In genomic region chr13:48159020-48159910, GRCm38 (mm10) we compare ENCODE assay signal across 8 mouse cellular contexts.
DNase-seq lines count a peak whose midpoint lies in the region; ATAC-seq and TF ChIP-seq lines count a peak whose summit lies in the region.
"Had no signal": no experiment of that assay in that cellular context is flagged by ENCODE, and none has a peak within 500 bp of the region (broad histone marks: within the 10 kb centered on the region; RNA-seq: fewer than 3 reads in every experiment).

No protein-coding gene starts in this region.

- H3K27ac ChIP-seq in ES-Bruce4 (ENCODE audit: insufficient read depth, low read length) = no peak overlapping the region
- no peak overlapping the region for H3K27ac ChIP-seq in ES-E14 (ENCODE audit: insufficient read depth, low read depth, low read length, poor library complexity, severe bottlenecking)
- H3K27ac ChIP-seq in forebrain, embryonic 13.5 days = peak overlapping the region; percentile 85
- H3K27ac ChIP-seq in midbrain, embryonic 10.5 days (replicated peaks) = peak overlapping the region; percentile 83
- H3K27ac ChIP-seq in layer of hippocampus, adult 2 months = no peak overlapping the region; the same call in 1 of the 2 replicates

- TF ChIP-seq CTCF in ES-Bruce4 (IDR thresholded peaks at IDR 0.05; ENCODE audit: low read depth, low read length) = no peak
- TF ChIP-seq CTCF in layer of hippocampus, adult 2 months (conservative IDR thresholded peaks at IDR 0.05) = no peak

- H3K36me3 ChIP-seq in ES-Bruce4 (ENCODE audit: control insufficient read depth, insufficient read depth, low read length, poor library complexity, severe bottlenecking) (no peaks in the 10 kb centered on the region), ES-E14 (ENCODE audit: control insufficient read depth, insufficient read depth, low read length, poor library complexity, severe bottlenecking) (no peaks in the 10 kb centered on the region)
- H3K36me3 ChIP-seq in forebrain, embryonic 13.5 days (ENCODE audit: poor library complexity, severe bottlenecking) = no peaks in the 10 kb centered on the region
- no peaks in the 10 kb centered on the region for H3K36me3 ChIP-seq in midbrain, embryonic 10.5 days

- H3K9ac ChIP-seq in ES-Bruce4 (ENCODE audit: low read depth, poor library complexity, severe bottlenecking) (peak overlapping the region; percentile 2; the same call in 1 of the 2 replicates), ES-E14 (ENCODE audit: insufficient read depth, low read depth, low read length, poor library complexity, severe bottlenecking) (no peak overlapping the region)
- H3K9ac ChIP-seq in forebrain, embryonic 13.5 days = peak overlapping the region; percentile 30

- peak overlapping the region; percentile 12; the same call in 1 of the 2 replicates for H3K4me3 ChIP-seq in ES-Bruce4 (ENCODE audit: low read depth, low read length)
- peak overlapping the region in 1 of 2 experiments; percentile 12; a peak in 3 of 4 replicates for H3K4me3 ChIP-seq in ES-E14 (ENCODE audit: insufficient read depth in 1 of 2, low read depth in 1 of 2, low read length in 2 of 2, poor library complexity in 1 of 2, severe bottlenecking in 1 of 2)
- H3K4me3 ChIP-seq in forebrain, embryonic 13.5 days = peak overlapping the region; percentile 17
- peak overlapping the region; percentile 32 for H3K4me3 ChIP-seq in midbrain, embryonic 10.5 days
- no peak overlapping the region; the same call in 1 of the 2 replicates for H3K4me3 ChIP-seq in layer of hippocampus, adult 2 months

- no peaks in the 10 kb centered on the region for H3K27me3 ChIP-seq in ES-Bruce4 (ENCODE audit: control insufficient read depth, insufficient read depth, low read length, poor library complexity, severe bottlenecking)
- no peaks in the 10 kb centered on the region for H3K27me3 ChIP-seq in forebrain, embryonic 13.5 days
- H3K27me3 ChIP-seq in midbrain, embryonic 10.5 days (ENCODE audit: low read depth, poor library complexity, severe bottlenecking) = no peaks in the 10 kb centered on the region

- ATAC-seq in forebrain, embryonic 13.5 days = peak; percentile 68; the same call in 1 of the 2 replicates

- peak; percentile 24 for DNase-seq in ES-E14 (ENCODE audit: low read depth, low spot score)
- peak; percentile 72 for DNase-seq in midbrain, embryonic 10.5 days (ENCODE audit: low spot score)
- DNase-seq in gastrocnemius, postnatal 10 days = no peak
- no peak for DNase-seq in gastrocnemius, adult 8-10 months (ENCODE audit: low spot score in 2 of 2)
- no peak for DNase-seq in layer of hippocampus, adult 2 months (ENCODE audit: low spot score in 2 of 2)
- DNase-seq: thymus, adult 2 months had no signal

- H3K9me3 ChIP-seq in ES-Bruce4 (replicated peaks; ENCODE audit: control insufficient read depth, insufficient read depth, low read length, poor library complexity, severe bottlenecking) = no peaks in the 10 kb centered on the region
- H3K9me3 ChIP-seq in ES-E14 (ENCODE audit: control insufficient read depth, insufficient read depth, low read depth, low read length) = no peaks in the 10 kb centered on the region
- no peaks in the 10 kb centered on the region for H3K9me3 ChIP-seq in forebrain, embryonic 13.5 days (replicated peaks)
- no peaks in the 10 kb centered on the region for H3K9me3 ChIP-seq in midbrain, embryonic 10.5 days (replicated peaks)

- H3K4me1 ChIP-seq in ES-Bruce4 (ENCODE audit: control insufficient read depth, insufficient read depth, low read length) (peaks cover 3% of the 10 kb centered on the region), ES-E14 (ENCODE audit: control insufficient read depth in 2 of 2, insufficient read depth in 2 of 2, low read length in 2 of 2, poor library complexity in 1 of 2) (peaks cover 17 to 25% of the 10 kb centered on the region in 2 experiments)
- H3K4me1 ChIP-seq in forebrain, embryonic 13.5 days = peaks cover 66% of the 10 kb centered on the region
- peaks cover 61% of the 10 kb centered on the region for H3K4me1 ChIP-seq in midbrain, embryonic 10.5 days

- H3K4me2 ChIP-seq in forebrain, embryonic 13.5 days = peak overlapping the region; percentile 52

- TF ChIP-seq POLR2A in ES-Bruce4 (IDR thresholded peaks at IDR 0.05; ENCODE audit: insufficient read depth, low read length) = no peak

- TF ChIP-seq EP300 in ES-Bruce4 (IDR thresholded peaks at IDR 0.05; ENCODE audit: insufficient read depth, low read depth, low read length) = peak; percentile 90

- 8% methylated on average over 15 of the region's 15 CpGs for WGBS in forebrain, embryonic 13.5 days
- WGBS in midbrain, embryonic 10.5 days = 29% methylated on average over 15 of the region's 15 CpGs

- in situ Hi-C loops in ES-E14 (cut with MboI; ENCODE audit: low sequenced_read_pairs in 2 of 2, unreplicated experiment in 2 of 2) = no loop called here

TF ChIP-seq in ES-E14, 5 proteins besides CTCF, POLR2A, EP300 and RAD21:
- TF ChIP-seq CHD2 (IDR thresholded peaks at IDR 0.05; ENCODE audit: low read depth, low read length) = no peak
- TF ChIP-seq HCFC1 (IDR thresholded peaks at IDR 0.05; ENCODE audit: borderline replicate concordance, insufficient read depth, low read length) = no peak
- TF ChIP-seq MAFK (IDR thresholded peaks at IDR 0.05; ENCODE audit: insufficient read depth, low read depth, low read length) = no peak
- TF ChIP-seq ZNF384 (IDR thresholded peaks at IDR 0.05; ENCODE audit: low read depth, low read length) = no peak
- TF ChIP-seq ZC3H11A (IDR thresholded peaks at IDR 0.05; ENCODE audit: borderline replicate concordance, low read depth, low read length) = no peak
TF ChIP-seq in ES-E14: peak in this region for 0.

Comparison
In these comparisons a context has a peak if more than half of its experiments do, and no peak if none do; other contexts are left out.
1. H3K27ac ChIP-seq: peak in forebrain, embryonic 13.5 days (single experiment) and midbrain, embryonic 10.5 days (single experiment); none in ES-Bruce4 (single experiment), ES-E14 (single experiment) and layer of hippocampus, adult 2 months (single experiment).
2. DNase-seq: peak in ES-E14 (single experiment) and midbrain, embryonic 10.5 days (single experiment); none in gastrocnemius, postnatal 10 days (single experiment), gastrocnemius, adult 8-10 months (0 of 2) and layer of hippocampus, adult 2 months (0 of 2).